Mouse (Mus musculus): ENCODE data around the gene Mtmr10.

- TF ChIP-seq GATA1 (IDR thresholded peaks at IDR 0.05; ENCODE audit: low read length), result no peak
- no peak for TF ChIP-seq TAL1 (IDR thresholded peaks at IDR 0.05; ENCODE audit: low read length)
Measured at GRCm38 (mm10) chr7:64357405-64357804, 70.0 kb downstream of the Mtmr10 start.
